Mouse (Mus musculus) cerebellum, postnatal 10 days (tissue): ENCODE data around the gene Il17rd.

Experiments used
- DNase-seq, 2 experiments: peaks; one replicate each; pipeline ENCODE4 v3.0.0; 2021; ENCODE audit warnings: mixed read lengths in 2 of 2

Gene Il17rd

GRCm38 (mm10) chr14:27096779-27097178 lies 58.0 kb downstream of the Il17rd start:
- peak; percentile 81 to 90 for DNase-seq

GRCm38 (mm10) chr14:27101735-27102134 lies 63.0 kb downstream of the Il17rd start:
- DNase-seq: no peak

GRCm38 (mm10) chr14:27102720-27103119 lies 64.0 kb downstream of the Il17rd start:
- peak; percentile 53 to 67 for DNase-seq

GRCm38 (mm10) chr14:27105731-27106457 lies 67.2 kb downstream of the Il17rd start:
- DNase-seq: no peak

- peak; percentile 86 to 88 for DNase-seq
Measured at GRCm38 (mm10) chr14:27108748-27109504, 70.2 kb downstream of the Il17rd start.

GRCm38 (mm10) chr14:27114362-27115274 lies 75.9 kb downstream of the Il17rd start, which contains the start of gene Arhgef3:
Arhgef3 (plus strand) TSS chr14:27114899.
- peak; percentile 50 to 67 for DNase-seq

GRCm38 (mm10) chr14:27115275-27115660 lies 76.5 kb downstream of the Il17rd start:
- DNase-seq: no peak

- DNase-seq: peak in 1 of 2 experiments; percentile 17
Measured at GRCm38 (mm10) chr14:27115991-27116390, 77.2 kb downstream of the Il17rd start.

GRCm38 (mm10) chr14:27116577-27117165 lies 77.9 kb downstream of the Il17rd start:
- DNase-seq: no peak

- no peak for DNase-seq
Measured at GRCm38 (mm10) chr14:27118546-27118945, 79.8 kb downstream of the Il17rd start.

GRCm38 (mm10) chr14:27122646-27123045 lies 83.9 kb downstream of the Il17rd start:
- DNase-seq: no peak

GRCm38 (mm10) chr14:27123543-27123942 lies 84.8 kb downstream of the Il17rd start:
- DNase-seq: no peak

- DNase-seq: no peak
Measured at GRCm38 (mm10) chr14:27130031-27130430, 91.3 kb downstream of the Il17rd start.

- no peak for DNase-seq
Measured at GRCm38 (mm10) chr14:27130676-27131075, 91.9 kb downstream of the Il17rd start.

- DNase-seq: no peak
Measured at GRCm38 (mm10) chr14:27131521-27131920, 92.8 kb downstream of the Il17rd start.

- no peak for DNase-seq
Measured at GRCm38 (mm10) chr14:27138891-27139290, 100.2 kb downstream of the Il17rd start.

GRCm38 (mm10) chr14:27139968-27140367 lies 101.2 kb downstream of the Il17rd start:
- DNase-seq: no peak

- DNase-seq: peak in 1 of 2 experiments; percentile 17
Measured at GRCm38 (mm10) chr14:27141486-27141885, 102.7 kb downstream of the Il17rd start.

GRCm38 (mm10) chr14:27142680-27143079 lies 103.9 kb downstream of the Il17rd start:
- DNase-seq: no peak

GRCm38 (mm10) chr14:27145171-27146045 lies 106.7 kb downstream of the Il17rd start:
- DNase-seq: peak in 1 of 2 experiments; percentile 19

GRCm38 (mm10) chr14:27147726-27148125 lies 109.0 kb downstream of the Il17rd start:
- DNase-seq: no peak
